Mouse (Mus musculus) adrenal gland, adult (tissue): ENCODE results near the gene Gm20498.

Experiments used
- DNase-seq, 2 experiments: peaks; one replicate each; pipeline ENCODE4 v3.0.0; 2022 to 2023; ENCODE audit warnings: low spot score in 1 of 2; ENCODE audit not compliant: inconsistent age in 2 of 2

The Gm20498 gene

GRCm38 (mm10) chr12:81333841-81334240 is 198.9 kb downstream of the Gm20498 start:
- no peak for DNase-seq

- peak; percentile 34 to 78 for DNase-seq
Observed at GRCm38 (mm10) chr12:81332875-81333421, 199.8 kb downstream of the Gm20498 start, which contains the start of gene Slc8a3. Slc8a3 (minus strand) TSS chr12:81333180.

- DNase-seq: peak; percentile 24 to 67
Observed at GRCm38 (mm10) chr12:81331937-81332874, 200.5 kb downstream of the Gm20498 start.

- DNase-seq: no peak
Observed at GRCm38 (mm10) chr12:81331046-81331638, 201.6 kb downstream of the Gm20498 start.

GRCm38 (mm10) chr12:81324991-81325390 is 207.7 kb downstream of the Gm20498 start:
- no peak for DNase-seq

GRCm38 (mm10) chr12:81324116-81324515 is 208.6 kb downstream of the Gm20498 start:
- DNase-seq: no peak

GRCm38 (mm10) chr12:81321021-81321420 is 211.7 kb downstream of the Gm20498 start:
- DNase-seq: peak in 1 of 2 experiments; percentile 19

GRCm38 (mm10) chr12:81317811-81318210 is 214.9 kb downstream of the Gm20498 start:
- DNase-seq: no peak

- DNase-seq: no peak
Observed at GRCm38 (mm10) chr12:81315953-81316352, 216.8 kb downstream of the Gm20498 start.
